Mouse (Mus musculus) cortical plate, adult 2 months (tissue): ENCODE data around the gene Nrg3.

Experiments
- CTCF ChIP-seq: fragments of 200-500 bp; IDR thresholded peaks from 2 replicates; pipeline ENCODE4 v1.5.1; 2011; ENCODE audit warnings: mild to moderate bottlenecking, control low read depth, low read length; ENCODE audit not compliant: insufficient read depth; ENCODE audit errors: extremely low read depth
- POLR2A ChIP-seq: fragments of 200-500 bp; IDR thresholded peaks from 2 replicates; pipeline ENCODE4 v1.6.1; 2011; ENCODE audit warnings: mild to moderate bottlenecking, low read length, control low read depth; ENCODE audit not compliant: insufficient read depth; ENCODE audit errors: extremely low read depth

- TF ChIP-seq CTCF (no peak), POLR2A (no peak)
These were observed 963.9 kb downstream of the Nrg3 start for GRCm38 (mm10) chr14:38509016-38509415.
